Mouse (Mus musculus): ENCODE results near the gene Fam189b.
A peak's percentile ranks its signal among the peaks of the same experiment; 100 is the strongest.

Fam189b gene

DNA sequence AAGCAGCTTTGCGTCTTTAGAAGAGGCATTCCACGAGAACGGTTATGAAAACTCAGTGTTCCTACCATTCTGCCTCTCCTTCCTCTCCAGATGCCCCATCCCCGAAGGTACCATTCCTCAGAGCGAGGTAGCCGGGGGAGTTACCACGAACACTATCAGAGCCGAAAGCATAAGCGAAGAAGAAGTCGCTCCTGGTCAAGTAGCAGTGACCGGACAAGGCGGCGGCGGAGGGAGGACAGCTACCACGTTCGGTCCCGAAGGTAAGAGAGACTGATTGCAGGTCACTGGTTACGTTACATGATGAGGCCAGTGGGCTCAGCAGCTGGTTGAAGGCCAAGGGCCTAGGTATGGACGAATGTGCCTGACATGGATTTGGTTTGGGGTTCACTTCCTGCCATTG is 16.0 kb upstream of the Fam189b start:
- DNase-seq = no peak

- DNase-seq = no peak
Measured at GRCm38 (mm10) chr3:89174844-89175243, 8.1 kb upstream of the Fam189b start.

- no peak for DNase-seq
Measured at GRCm38 (mm10) chr3:89175544-89175943, 7.4 kb upstream of the Fam189b start.

DNA sequence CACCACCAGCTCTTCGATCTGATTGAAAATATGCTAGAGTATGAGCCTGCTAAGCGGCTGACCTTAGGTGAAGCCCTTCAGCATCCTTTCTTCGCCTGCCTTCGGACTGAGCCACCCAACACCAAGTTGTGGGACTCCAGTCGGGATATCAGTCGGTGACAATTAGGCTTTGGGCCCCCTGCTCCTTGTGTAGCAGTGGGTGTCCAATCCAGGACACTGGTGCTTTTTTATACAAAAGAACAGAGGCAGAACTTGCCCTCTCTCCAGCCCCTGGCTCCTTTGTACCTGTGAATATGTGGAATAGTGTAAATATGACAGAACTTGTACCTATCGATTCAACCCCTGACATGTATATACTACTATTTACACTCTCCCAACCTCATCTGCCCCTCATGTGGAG is 6.5 kb upstream of the Fam189b start:
- no peak for DNase-seq

DNA sequence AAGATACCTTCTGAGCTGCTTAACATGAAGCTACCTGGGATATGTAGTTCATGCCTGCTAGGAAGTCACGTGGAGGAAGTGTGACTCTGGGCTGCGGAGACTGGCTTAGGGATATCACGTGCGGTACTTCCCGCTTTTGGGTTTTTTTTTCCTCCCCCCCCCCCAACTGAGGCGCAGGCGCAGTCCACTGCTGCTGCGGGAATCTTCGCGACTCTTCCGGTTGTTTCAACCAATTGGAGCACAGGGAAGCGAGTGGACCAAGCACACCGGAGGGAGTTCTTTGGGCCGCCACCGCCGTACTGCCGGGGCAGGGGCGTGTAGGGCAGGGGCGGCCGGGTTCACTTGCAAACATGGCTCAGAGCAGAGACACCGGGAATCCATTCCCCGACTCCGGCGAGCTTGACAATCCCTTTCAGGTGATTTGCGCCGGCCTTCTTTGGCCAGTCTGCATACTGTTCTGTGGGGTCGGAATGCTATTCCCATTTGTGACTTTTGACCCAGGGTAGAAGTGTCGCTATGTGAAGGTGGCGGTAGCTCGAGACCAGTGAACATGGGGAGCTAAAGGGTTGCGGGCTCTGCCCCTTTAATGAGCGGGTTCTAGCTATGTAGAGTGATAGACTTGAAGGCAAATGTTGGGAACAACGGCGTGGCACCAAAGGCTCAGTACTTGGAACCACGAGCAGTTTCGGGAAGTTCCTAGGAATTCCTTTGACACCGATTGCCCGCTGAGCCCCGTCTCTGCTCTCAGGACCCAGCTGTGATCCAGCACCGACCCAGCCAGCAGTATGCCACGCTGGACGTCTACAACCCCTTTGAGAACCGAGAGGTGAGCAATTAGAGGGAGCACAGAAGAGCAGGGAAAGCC is 5.5 kb upstream of the Fam189b start, which contains the start of gene Scamp3:
Scamp3 (plus strand) TSS at position 232 of the 865 bp plus-strand sequence.
- DNase-seq = peak; percentile 89

GRCm38 (mm10) chr3:89178107-89178385 is 4.9 kb upstream of the Fam189b start:
- no peak for DNase-seq

- DNase-seq = no peak
Measured at GRCm38 (mm10) chr3:89179056-89179455, 3.9 kb upstream of the Fam189b start.

- no peak for DNase-seq
Measured at GRCm38 (mm10) chr3:89181749-89182500, 1.0 kb upstream of the Fam189b start.

DNA sequence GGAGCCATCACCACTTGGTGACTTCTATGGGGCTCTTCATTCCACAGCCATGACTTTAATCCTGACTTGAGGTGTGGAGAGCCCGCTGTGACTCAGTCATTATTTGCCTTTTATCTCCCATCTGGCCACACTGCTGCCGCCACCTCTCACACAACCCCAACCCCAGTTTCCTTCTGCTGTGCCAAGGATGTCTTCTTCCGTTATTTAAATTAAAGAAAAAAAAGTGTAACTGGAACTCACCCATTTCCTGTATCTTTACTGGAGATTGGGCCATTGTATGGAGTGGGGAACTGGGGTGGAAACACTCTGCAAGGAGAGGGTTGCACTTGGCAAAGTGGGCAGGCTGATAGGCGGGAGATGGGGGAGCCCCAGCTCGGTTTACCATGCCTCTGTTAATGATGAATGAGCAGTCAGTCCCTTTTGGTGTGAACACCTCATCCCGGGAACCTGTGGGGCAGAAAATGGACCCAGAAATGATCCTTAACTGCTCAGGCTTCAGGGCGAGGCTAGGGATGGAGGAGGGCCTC is 349 bp upstream of the Fam189b start:
- DNase-seq = no peak

- no peak for DNase-seq
Measured at GRCm38 (mm10) chr3:89183959-89184315, 994 bp downstream of the Fam189b start.

DNA sequence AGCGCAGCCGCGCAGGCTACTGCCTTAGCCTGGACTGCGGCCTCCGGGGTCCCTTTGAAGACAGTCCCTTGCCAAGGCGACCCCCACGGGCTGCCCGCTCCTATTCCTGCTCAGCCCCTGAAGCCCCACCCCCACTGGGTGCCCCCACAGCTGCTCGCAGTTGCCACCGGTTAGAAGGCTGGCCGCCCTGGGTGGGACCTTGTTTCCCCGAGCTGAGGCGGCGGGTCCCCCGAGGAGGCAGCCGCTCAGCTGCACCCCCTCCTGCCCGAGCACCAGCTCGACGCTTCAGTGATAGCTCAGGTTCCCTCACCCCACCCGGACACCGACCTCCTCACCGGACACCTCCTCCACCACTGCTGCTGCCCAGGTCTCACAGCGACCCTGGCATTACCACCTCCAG is 4.3 kb downstream of the Fam189b start:
- no peak for DNase-seq

GRCm38 (mm10) chr3:89187690-89188477 is 4.9 kb downstream of the Fam189b start:
- no peak for DNase-seq

GRCm38 (mm10) chr3:89188478-89188875 is 5.5 kb downstream of the Fam189b start:
- no peak for DNase-seq

- no peak for DNase-seq
Measured at GRCm38 (mm10) chr3:89190436-89190835, 7.5 kb downstream of the Fam189b start.

- no peak for DNase-seq
Measured at GRCm38 (mm10) chr3:89193351-89193750, 10.4 kb downstream of the Fam189b start.

DNA sequence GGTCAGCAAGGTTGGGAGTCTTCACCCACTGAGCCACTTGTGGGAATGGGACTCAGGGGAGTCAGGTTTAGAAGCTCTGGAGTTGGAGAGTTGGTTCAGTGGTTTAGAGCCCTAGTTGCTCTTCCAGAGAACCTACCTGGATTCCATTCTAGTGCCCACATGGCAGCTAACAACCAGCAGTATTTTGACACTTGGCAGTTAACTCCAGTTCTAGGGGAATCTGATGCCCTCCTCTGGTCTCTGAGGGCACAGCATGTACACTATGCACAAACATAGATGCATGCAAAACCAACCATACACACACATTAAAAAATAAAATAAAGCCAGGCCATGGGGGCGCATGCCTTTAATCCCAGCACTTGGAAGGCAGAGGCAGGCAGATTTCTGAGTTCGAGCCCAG is 10.9 kb downstream of the Fam189b start:
- DNase-seq = peak; percentile 46

DNA sequence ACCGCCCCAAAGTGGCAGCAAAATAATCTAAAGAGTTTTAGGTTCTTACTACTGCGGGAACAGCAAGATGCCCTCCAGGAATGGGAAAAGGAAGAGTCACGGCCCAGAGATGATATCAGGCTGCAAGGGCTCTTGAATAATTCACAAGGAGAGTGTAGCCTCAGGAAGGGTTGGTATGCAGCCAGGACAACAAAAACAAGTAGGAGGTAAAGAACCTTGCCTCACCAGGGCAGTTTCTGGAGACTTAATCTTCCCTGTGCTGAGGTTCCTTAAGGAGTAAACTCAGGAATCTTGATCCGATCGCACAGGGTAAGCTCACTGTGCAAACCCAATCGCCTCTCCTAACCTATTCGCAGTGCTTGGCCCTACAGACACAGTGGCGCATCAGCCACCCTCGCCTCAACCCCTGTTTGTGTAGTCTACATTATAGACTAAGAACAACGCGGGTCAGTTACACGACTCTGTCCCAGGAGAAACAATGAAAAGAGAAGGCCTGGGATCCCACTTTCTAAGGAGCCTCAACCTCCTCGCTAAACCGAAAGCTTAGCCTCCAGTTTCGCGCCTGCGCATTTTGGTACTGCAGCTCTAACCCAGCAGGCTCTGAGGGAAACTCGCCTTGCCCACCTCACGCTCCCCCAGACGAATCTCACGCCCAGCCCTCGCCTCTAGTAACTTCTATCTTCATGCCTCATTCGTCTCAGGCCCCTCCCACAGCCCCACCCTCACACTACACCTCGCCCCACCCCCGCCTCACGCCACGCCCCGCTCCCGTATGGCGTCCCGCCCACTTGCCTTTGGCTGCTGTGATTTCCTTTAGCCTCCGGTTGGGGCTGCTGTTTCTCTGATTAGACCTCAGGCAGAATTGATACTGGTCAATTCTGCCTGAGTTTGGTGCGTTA is 13.3 kb downstream of the Fam189b start:
- DNase-seq = peak; percentile 94

GRCm38 (mm10) chr3:89199839-89200238 is 16.9 kb downstream of the Fam189b start:
- no peak for DNase-seq

DNA sequence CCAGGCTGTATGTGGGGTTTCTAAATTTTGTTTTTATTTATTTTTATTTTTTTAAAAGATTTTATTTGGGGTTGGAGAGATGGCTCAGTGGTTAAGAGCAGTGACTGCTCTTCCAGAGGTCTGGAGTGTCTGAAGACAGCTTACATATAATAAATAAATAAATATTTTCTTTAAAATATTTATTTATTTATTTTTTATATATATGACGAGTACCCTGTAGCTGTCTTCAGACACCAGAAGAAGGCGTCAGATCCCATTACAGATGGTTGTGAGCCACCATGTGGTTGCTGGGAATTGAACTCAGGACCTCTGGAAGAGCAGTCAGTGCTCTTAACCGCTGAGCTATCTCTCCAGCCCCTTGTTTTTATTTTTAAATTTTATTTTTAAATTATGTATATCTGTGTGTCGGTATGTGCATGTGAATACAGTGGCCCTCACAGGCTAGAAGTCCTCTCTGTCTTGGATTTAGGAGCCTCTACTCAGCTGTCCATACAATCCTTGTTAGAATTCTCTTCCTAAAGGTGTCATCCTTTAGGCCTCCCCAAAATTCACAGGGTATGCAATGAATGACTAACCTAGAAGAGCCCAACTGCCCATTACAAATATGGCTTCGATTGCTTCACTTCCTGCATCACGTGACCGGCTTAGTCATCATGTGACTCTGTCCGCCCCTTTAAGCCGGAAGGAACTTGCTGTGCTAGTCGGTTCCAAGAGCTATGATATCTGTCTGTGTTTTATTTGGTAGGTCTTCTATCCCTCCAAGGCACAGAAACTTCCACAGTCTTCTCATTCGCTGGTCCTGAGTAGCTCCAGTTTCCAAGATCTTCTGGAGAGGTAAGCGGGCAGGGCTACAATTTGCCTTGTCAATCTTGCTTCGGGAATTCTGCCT is 19.6 kb downstream of the Fam189b start, which contains the start of gene Gba:
Gba (plus strand) TSS at position 676 of the 889 bp plus-strand sequence.
- peak; percentile 90 for DNase-seq

DNA sequence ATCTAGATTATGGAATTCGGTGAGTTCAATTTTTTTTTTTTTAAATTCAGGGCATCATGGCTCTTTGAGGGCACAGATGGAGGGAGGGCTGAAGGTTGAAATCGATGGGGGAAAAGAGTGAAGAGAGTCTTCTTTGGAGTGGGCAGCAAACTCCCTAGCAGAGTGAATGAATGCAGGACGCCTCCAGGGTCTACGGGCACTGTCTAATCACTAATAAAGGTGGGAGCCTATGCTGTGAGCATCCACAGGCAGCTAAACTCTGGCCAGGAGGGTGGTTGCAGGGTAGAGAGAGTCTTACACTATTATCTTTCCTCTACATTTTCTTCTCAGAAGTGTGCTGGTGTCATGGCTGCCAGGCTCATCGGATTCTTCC is 20.2 kb downstream of the Fam189b start:
- no peak for DNase-seq

- no peak for DNase-seq
Measured at GRCm38 (mm10) chr3:89206079-89206478, 23.1 kb downstream of the Fam189b start.
